Mouse (Mus musculus): ENCODE measurements around the gene Mon1b.
A peak's percentile ranks its signal among the peaks of the same experiment; 100 is the strongest.

Gene Mon1b

GRCm38 (mm10) chr8:113634670-113635591 is at the start of gene Mon1b:
TSS of gene Mon1b (plus strand) at chr8:113635587.
- peak; percentile 96 for DNase-seq (ENCODE audit: extremely low spot score, low read depth, low spot score)

DNA sequence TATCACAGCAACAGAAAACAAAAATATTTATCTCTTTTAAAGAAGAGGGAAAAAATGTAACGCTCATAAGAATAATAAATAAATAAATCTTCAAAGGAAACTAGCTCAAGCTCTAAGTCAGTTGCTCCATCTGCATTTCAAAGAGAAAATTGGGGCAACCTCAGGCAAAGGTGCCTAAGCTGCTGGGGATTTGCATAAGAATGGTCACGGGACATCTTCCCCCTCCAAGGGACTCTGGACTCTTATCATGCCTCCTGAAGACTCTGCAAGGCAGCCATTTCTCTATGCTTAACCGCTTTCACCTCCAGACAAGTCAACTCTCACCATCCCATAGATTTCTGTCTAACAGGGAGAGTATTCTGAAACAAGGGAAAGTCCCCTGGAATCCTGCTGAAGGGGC is 37.0 kb upstream of the Mon1b start:
- DNase-seq (ENCODE audit: extremely low spot score, low read depth, low spot score): no peak

DNA sequence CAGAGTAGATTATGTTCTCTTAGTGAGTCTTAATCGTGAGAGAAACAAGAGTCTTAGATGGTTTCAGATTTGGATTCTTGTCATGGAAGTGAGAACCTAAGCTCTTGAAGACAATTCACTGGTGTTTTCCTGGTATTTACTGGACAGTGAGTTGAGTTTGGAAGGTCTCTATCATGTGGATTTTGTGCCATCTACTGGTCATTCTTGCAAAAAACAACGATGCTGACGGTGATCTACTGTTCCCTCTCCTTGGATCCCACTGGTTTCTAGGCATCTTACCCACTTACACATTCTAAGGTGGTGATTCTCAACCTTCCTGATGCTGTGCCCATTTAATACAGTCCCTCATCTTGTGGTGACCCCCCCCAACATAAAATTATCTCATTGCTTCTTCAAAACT is 2.8 kb upstream of the Mon1b start:
- DNase-seq (ENCODE audit: extremely low spot score, low read depth, low spot score): no peak

- no peak for DNase-seq (ENCODE audit: extremely low spot score, low read depth, low spot score)
Measured at GRCm38 (mm10) chr8:113634161-113634560, 1.2 kb upstream of the Mon1b start.

- no peak for DNase-seq (ENCODE audit: extremely low spot score, low read depth, low spot score)
Measured at GRCm38 (mm10) chr8:113635592-113636279, 349 bp downstream of the Mon1b start.

DNA sequence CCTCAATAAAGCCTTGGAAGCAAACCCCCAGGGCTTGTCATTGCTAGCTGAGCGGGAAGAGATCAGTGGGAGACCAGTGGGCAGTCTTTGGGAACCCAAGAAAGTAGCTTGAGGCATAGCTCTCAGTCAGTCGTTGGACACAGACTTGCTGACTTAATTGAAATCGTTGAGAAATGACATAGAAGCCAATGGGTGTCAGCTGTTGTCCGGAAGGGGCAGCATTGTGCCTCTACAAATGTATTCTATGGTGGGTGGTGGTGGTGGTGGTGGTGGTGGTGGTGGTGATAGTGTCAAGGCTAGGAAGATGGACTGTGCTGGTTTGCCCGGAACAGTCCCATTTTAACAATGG is 867 bp downstream of the Mon1b start:
- DNase-seq (ENCODE audit: extremely low spot score, low read depth, low spot score): no peak

DNA sequence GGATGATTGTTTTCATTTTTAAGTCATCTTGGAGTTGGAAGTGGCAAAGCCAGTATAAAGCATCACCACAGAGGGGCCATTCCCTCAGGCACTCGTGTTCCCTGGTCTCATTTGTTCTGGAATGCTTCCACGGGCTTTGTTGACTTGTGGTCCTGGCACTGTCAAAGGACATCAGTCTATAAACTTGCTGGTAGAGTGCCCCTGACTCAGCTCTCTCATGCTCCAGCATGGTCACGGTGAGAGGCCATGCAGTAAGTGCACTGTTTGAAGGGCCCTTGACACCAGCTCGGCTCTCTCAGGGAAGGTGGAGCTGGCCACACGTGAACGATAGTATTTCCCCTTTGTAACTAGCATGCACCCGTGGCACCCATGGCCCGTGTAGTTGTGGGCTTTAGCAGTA is 5.0 kb downstream of the Mon1b start:
- no peak for DNase-seq (ENCODE audit: extremely low spot score, low read depth, low spot score)

GRCm38 (mm10) chr8:113642926-113643325 is 7.5 kb downstream of the Mon1b start, which contains the start of gene Syce1l:
TSS of gene Syce1l (plus strand) at chr8:113643213.
- no peak for DNase-seq (ENCODE audit: extremely low spot score, low read depth, low spot score)

GRCm38 (mm10) chr8:113643479-113644210 is 8.3 kb downstream of the Mon1b start:
- no peak for DNase-seq (ENCODE audit: extremely low spot score, low read depth, low spot score)

GRCm38 (mm10) chr8:113645220-113645619 is 9.8 kb downstream of the Mon1b start:
- no peak for DNase-seq (ENCODE audit: extremely low spot score, low read depth, low spot score)

- DNase-seq (ENCODE audit: extremely low spot score, low read depth, low spot score): no peak
Measured at GRCm38 (mm10) chr8:113652450-113652849, 17.1 kb downstream of the Mon1b start.

GRCm38 (mm10) chr8:113653151-113653550 is 17.8 kb downstream of the Mon1b start:
- no peak for DNase-seq (ENCODE audit: extremely low spot score, low read depth, low spot score)

- DNase-seq (ENCODE audit: extremely low spot score, low read depth, low spot score): no peak
Measured at GRCm38 (mm10) chr8:113656154-113656553, 20.8 kb downstream of the Mon1b start.

DNA sequence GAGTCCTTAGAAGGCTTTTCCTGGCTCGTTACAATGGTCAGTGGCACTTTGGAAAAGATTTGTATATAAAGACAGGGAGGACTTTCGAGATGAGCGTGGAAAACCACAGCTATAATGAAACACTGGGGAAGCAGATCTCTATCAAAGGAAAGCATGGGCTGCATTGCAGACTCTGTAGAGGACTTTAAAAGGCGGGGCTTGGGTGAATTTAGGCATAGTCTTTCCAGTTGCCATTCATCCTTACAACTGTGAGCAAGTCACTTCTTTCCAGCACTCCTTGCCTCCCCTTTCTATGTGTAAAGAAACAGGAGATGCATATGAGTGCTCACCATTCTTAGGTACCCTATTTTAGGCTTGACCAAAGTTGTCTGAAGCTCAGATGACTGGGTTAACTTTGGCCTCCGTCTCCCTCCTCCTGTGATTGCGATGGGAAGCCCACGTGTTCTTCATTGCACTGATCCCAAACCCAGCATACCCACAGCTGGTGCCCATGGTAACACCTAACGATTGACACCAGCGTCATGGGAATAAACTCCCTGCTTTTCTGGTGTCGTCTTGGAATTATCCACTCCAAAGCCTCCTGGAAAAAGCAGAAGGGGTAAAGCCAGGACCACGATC is 21.4 kb downstream of the Mon1b start:
- no peak for DNase-seq (ENCODE audit: extremely low spot score, low read depth, low spot score)

DNA sequence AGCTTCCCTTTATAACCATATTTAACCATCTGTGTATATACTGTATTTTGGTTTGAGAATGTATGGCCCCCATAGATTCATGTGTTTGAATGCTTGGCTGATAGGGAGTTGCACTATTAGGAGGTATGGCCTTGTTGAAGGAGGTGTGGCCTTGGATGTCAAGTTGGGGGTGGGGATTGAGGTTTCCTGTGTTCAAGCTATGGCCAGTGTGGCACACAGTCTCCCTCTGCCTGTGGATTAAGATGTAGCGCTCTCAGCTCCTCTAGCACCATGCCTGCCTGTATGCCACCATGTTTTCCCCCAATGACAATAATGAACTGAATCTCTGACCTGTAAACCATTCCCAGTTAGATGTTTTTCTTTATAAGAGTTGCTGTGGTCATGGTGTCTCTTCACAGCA is 24.7 kb downstream of the Mon1b start:
- no peak for DNase-seq (ENCODE audit: extremely low spot score, low read depth, low spot score)

- DNase-seq (ENCODE audit: extremely low spot score, low read depth, low spot score): peak; percentile 64
Measured at GRCm38 (mm10) chr8:113664544-113664943, 29.2 kb downstream of the Mon1b start.

- DNase-seq (ENCODE audit: extremely low spot score, low read depth, low spot score): no peak
Measured at GRCm38 (mm10) chr8:113665036-113665435, 29.6 kb downstream of the Mon1b start.

GRCm38 (mm10) chr8:113665951-113666350 is 30.6 kb downstream of the Mon1b start:
- DNase-seq (ENCODE audit: extremely low spot score, low read depth, low spot score): no peak

DNA sequence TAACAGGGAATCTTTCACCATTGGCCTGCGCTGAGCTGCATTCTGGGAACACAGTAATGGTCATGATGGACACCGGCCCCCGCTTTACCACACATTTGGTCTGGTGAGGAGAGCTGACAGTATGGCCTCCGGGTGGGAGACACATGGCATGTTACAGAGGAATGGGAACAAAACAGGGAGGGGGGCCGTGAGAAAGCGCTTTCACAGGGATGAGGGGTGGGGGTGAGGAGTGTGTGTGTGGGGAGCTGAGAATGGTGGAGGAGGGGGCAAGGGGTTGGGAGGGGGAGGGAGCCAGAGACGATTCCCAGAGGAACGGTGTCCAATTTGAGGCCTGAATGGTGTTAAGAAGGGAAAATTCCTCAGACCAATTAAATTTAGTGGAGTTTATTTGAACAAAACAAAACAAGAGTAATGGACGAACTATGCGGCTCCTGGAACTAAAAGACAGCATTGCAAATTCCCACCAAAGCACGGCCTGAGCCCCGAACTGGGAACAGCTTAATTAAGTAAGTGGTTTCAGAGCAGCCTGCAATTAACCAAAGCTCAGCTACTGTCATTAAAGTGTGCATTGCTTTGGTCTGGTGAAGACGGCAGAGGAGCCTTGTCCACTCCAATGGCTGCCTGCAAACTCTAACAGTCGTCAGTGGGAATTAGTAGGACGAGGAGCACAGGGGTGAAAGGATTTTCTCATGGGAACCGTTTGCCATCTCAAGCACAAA is 31.5 kb downstream of the Mon1b start:
- DNase-seq (ENCODE audit: extremely low spot score, low read depth, low spot score): no peak

DNA sequence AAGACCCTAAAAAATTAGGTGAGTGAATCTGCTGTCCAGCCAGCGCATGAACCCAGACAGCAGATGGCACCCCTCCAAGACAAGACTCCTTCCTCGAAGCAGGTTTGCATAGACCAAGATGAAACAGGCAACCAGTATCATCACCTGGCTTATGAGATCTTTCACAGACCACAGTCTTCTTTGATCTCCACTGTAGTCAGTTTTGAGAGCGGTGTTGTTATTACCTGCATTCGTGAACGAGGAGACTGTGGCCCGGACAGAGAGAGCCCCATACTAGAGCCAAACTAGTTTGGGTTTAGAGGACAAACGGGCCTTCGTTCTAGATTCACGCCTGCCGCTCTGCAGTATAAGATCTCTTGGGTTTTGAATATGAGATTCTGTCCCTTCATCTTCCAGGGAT is 34.5 kb downstream of the Mon1b start:
- DNase-seq (ENCODE audit: extremely low spot score, low read depth, low spot score): no peak
